Mouse (Mus musculus): Measurements from ENCODE around the gene Gm10260. TPM values are rescaled to one million over a fixed set of nuclear protein-coding genes. Genes with fewer than 3 reads are reported as not detected.

Gm10260 gene
- polyA plus RNA-seq (2012; rRNA removed): 14.2 and 30.0 TPM in 2 replicates

- DNase-seq (ENCODE audit: low spot score): no peak
Measured at GRCm38 (mm10) chr13:97760532-97760931, at the start of gene Gm10260. Gene Gm10260, minus strand, starts transcription at chr13:97760632.

DNA sequence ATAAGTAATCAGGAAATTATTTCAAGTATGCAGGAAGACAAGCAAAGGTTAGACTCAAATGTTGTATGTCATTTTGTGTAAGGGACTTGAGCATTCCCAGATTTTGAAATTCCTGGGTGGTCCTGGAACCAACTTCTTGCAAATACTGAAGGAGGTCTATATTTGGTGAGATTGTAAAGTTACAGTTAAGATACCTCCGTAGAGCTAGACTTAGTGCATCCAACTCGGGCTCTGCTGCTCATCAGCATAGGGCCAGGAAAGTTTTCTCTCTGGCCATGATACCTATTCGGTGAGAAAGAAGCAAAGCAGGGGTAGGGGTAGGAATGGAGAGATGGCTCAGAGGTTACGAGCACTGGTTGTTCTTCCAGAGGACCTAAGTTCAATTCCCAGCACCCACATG, 49.4 kb upstream of the Gm10260 start:
- no peak for DNase-seq (ENCODE audit: low spot score)

DNA sequence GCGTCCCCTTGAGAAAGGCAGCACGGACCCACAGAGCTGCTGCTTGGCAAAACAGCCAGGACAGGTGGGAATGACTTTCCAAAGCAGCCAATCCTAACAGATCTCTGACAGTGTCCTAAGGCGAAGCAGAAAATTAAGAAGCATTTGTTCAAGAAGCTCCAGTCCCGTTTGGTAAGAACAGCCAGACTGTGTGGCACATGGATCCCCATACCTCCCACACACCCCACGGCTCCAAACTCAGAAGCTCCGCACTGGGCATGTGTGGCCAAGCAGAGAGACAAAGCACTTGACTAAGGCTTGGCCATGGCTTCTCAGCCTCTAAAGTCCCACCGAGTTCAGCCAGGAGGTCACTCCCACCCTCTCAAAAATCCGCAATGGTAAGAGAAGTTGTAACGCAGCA, 45.5 kb upstream of the Gm10260 start:
- DNase-seq (ENCODE audit: low spot score): no peak

DNA sequence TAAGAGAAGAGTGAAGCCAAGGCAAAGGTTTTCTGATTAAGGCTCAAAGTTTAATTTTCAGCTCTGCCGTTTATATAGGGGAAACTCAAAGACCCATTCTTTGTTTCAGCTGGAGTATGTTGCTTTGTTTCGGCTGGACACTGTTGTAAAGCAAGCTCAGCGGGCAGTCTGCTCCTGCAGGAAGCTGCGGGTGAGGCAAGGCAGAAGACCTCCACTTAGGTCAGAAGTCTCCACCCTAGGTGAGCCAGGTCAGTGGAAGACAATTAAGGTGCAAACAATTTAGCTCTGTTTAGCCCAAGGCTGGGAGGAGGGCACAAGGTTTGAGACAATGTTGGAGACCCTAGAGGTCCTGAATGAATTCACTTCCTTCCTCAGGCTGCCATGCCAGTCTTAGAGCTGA, 42.0 kb upstream of the Gm10260 start:
- DNase-seq (ENCODE audit: low spot score): no peak

DNA sequence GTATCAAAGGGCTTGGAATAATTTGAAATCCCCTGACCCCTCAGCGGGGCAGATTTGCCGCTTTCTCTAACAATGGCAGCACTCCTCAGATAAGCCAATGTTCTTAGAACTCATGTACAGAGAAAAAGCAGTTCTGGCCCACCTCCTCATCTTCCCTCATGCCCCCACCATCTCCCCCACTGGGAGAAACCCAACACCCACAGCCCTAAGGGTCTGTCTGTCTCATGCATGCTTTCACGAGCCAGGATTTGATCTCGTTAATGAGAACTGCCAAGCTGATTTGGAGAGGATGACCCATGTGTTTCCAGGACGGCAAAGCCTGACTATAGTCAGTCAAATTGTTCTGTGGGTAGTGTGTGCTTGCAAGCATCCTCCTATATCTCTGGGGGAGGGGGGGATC, 37.0 kb upstream of the Gm10260 start:
- no peak for DNase-seq (ENCODE audit: low spot score)

DNA sequence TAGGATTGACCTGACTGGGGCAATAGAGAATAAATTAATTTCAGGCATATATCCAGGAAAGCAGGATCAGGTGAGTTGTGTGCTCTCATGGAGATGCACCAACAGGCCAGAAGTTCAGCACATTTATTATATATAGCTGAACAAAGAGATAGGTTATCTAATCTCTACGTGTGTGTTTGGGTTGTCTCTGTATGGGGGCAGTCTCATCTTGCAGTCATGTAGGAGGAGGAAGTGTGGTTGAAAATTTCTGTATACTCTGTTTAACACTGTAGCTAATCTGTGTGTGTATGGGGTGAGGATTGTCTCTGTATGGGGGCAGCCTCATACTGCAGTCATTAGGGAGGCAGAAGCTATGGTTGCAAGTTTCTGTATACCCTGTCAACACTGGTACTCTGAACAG, 34.3 kb upstream of the Gm10260 start:
- DNase-seq (ENCODE audit: low spot score): no peak

DNA sequence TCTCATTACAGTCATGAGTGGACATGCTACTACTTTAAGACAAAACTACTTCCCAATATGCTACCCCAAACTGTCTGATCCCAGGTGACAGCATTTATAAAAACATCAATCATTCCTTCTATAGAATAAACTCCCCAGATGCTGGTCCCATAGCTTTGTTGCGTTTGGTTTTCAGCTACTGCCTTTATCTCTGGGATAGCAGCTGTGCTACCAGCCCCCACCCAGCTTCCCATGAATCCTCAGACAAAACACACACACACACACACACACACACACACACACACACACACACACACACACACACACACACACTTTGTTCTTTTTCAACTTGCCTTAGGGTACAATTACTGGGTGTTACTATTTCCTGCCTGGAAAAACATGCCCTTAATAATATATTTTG, 33.5 kb upstream of the Gm10260 start:
- no peak for DNase-seq (ENCODE audit: low spot score)

DNA sequence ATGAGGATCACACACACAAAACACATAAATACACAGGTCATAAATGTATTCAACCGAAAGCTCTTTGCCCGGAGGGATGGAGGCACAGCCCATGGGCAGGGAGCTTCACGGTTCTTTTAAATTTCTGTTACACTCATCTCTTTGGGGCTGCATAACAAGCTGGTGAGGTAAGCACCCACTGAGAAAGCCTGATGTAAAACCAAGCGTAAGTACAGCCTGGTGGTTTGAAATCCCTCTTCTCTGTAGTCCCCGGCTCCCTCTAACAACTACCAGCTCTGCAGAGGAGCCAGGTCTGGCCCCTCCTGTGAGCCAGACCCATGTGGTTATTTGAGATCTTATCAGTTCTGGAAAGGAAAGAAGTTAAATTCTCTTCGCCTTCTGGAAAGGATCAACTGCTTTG, 31.2 kb upstream of the Gm10260 start:
- DNase-seq (ENCODE audit: low spot score): no peak

DNA sequence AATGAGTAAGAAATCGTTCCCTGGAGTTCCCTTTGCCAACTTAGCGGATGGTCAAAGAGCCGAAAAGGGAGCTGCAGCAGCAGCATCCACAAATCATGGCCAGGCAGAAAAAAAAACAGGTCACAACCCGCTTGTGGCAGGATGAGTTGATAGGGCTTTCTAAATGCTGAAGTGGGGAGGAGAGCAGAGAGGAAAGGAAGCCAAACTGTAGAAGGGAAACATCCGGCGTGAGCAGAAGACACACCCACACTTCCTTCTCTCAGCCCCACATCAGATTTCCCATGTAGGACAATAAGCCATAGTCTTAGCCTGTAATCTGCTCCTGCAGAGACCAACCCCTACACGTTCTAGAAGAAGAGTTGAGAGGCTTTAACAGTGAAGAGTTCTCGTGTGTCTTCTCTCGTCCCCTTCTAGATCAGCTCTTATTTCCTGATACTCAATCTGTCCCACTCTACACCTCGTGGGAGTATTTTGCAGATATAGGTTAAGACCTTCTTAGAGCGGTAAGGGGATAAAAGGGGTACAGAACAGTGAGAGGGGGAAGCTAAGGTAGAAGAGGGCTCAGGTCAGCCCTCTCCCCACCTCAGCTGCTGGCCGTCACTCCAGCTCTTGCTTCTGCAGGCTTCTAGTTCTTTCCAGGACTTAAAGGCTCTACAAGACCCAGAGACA, 29.5 kb upstream of the Gm10260 start:
- DNase-seq (ENCODE audit: low spot score): no peak

DNA sequence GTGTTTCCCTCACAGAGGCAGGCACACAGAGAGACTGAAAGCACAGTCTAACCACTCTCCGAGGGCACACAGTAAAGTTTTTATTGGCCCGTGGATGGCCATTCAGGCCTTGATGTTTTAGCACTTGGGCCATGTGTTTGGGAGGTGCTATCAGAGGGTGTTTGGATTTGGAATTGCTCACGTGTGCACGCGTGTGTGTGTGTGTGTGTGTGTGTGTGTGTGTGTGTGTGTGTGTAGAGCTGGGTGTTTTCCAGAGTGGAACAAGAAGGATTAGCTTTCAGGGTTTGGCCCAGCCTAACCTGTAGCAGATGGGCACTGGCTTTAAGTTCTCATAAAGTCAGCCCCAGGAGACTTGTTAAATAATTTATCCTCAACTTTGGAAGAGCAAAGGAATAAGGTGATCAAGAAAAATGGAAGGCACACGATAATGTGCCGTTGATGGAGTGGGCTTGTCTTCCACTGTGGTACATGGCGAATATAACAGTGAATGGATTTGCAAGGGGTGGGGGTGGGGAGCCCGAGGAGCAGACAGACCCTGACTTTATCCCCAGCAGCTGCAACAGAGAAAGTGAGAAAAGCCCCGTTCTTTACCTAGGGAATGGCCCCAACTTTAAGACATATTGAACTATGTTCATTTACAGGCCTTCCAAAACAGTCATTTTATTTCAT, 24.9 kb upstream of the Gm10260 start:
- DNase-seq (ENCODE audit: low spot score): no peak

DNA sequence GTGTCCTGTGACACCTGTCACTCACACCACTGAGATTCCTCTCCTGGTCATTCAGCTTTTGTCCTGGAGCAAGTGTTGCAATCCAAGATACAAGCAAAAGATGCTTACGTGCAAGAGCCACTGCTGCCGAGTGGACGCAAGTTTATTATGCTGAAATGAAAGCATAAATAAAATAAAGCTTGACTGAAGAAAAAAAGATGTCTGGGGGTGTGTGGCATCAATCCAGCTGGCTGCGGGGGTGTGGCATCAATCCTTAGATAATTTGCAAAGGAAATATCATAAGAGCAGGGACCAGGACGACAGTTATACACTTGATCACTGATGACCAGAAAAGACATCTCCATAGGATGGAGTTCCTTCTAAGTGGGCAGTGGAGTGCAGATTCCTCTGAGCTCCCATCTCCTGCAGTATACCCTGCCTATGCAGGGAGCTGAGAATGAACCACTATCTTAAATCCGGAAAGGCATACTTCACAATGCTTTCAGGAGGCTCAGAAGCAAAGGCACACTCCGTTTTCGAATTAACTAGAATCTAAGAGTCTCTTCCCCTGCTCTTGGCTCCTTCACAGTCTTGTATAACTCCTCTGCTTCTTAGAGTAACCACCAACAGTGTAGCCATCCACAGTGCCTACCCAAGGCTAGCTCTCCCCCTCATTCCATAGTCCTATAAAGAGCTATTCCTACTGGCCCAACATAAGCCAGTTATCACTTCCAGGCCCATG, 23.2 kb upstream of the Gm10260 start:
- DNase-seq (ENCODE audit: low spot score): no peak

GRCm38 (mm10) chr13:97782063-97782462, 21.6 kb upstream of the Gm10260 start:
- DNase-seq (ENCODE audit: low spot score): no peak

DNA sequence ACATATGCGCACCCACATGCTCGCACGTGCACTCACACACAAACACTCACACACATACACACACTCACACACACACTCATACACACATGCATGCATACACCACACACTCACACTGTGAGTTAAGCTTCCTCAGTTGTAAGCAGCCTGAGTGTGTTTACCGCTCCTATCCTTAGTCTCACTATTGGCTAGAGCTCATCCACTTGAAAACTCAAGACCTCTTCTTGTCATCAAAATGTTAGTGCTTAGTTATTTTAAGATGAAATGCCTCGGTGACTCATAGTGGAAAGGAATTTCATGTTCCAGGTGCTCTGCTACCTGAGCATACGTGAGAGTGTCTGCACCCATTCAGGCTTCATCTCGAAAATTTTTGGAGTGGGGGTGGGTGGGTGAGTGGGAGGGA, 21.2 kb upstream of the Gm10260 start:
- no peak for DNase-seq (ENCODE audit: low spot score)

- no peak for DNase-seq (ENCODE audit: low spot score)
Measured at GRCm38 (mm10) chr13:97780556-97780955, 20.1 kb upstream of the Gm10260 start.

DNA sequence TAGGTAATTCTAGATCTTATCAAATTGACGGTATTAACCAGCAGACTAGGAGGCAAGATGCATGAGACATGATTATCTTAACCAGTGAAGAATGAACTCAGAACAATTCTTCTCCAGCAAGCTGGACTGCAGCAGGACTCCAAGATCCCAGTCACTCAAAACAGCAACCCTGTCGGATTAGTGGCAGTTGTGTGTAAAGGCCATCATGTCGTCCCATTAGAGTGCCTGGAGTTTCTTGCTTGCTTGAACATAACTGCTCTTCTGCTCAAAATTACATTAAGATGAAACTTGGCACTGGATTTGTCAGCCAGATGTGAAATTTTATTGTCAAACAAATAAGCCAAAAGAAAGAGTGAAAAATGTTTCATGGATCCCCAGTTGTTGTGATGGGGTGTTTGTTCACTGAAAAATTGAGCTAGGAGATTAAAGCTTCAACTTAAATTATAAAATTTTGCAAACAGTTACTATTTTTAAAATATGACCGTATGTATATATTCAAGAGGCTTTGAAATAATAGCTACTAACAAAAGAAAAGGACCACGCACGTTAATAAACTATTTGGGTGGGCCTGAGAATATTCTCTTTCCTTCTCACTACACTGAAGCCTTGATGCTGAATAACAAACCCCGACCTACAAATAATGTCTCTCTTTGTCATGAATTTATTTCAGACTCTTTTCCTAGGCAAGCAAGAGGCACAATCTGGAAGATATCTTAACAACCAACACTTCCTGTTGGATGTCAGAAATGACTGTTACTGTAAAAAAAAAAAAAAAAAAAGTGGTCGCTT, 19.4 kb upstream of the Gm10260 start:
- DNase-seq (ENCODE audit: low spot score): no peak

DNA sequence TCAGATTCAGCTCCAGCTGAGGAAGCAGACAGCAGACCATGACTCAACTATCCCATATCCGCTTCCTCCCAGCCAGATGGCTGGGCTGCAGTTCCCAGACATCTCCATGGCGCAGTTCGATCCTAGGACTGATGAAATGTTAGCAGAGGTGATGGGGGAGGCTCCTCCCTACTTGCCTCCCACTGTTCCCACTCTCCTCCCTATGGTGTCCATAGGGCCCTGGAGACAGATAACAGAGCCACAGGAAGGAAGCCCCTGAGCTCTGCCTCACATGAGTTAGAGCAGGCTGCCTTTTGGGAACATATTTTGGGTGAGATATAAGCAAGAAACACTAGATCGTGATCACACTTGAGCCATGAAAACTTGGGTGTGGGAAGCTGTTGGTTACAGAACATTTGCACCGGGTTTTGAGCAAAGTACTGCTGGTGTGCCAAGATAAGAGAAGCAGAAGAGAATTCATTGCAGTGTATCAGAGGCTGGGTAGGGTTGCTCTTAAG, 18.3 kb upstream of the Gm10260 start:
- DNase-seq (ENCODE audit: low spot score): no peak

DNA sequence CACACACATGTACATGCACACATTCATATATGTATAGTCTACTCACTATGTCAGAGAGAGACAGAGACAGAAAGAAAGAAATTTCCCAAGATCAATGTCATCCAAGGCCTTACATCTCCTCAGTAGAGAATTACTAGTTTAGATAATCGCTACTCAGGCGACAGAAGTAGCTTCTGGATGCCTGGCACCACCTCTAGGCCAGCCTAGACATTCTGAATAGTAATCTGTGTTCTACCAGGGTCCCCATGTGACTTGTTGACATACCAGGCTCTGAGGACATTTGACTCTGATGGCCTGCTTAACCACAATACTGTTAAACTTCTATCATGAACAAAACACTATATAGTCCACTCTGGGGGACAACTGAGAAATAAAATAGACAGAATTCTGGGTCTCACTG, 17.2 kb upstream of the Gm10260 start:
- DNase-seq (ENCODE audit: low spot score): no peak

DNA sequence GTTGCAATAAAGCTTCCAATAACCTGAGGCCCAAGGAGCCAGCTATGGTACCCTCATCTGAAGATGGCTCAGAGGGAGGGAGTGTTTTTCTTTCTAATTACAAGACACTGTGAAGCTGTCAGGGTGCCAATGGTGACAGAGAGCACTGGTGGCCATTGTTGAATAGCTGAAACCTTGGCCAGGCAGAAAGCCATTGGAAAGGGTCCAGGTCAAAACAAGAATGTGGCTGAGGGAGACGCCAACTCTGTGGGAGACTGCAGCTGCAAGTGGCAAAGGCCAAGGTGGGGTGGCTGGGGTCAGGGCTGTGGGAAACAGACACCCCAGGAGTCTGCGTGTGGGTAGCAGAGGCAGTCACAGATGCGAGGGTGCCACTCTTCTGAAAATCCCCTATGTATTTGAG, 16.3 kb upstream of the Gm10260 start:
- no peak for DNase-seq (ENCODE audit: low spot score)

- DNase-seq (ENCODE audit: low spot score): no peak
Measured at GRCm38 (mm10) chr13:97775907-97776306, 15.5 kb upstream of the Gm10260 start.

- DNase-seq (ENCODE audit: low spot score): no peak
Measured at GRCm38 (mm10) chr13:97774740-97775425, 14.5 kb upstream of the Gm10260 start.

DNA sequence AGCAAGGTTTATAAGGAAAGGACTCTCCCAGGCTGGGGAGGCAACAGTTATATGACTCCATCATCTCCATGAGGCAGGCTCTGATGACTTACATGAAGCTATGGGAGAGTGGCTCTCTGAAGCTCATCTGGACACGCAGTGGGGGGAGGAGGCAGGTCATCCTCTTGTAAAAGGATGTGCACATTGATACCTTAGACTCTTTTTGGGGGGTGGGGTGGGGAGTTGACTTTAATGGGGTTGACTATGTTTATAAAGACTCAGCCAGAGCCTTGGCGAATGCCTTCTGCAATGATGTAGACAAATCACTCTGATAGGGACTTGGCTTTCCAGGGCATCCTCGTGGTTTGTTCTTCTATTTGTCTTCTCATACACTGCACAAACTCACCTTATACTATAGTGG, 8.8 kb upstream of the Gm10260 start:
- DNase-seq (ENCODE audit: low spot score): no peak

DNA sequence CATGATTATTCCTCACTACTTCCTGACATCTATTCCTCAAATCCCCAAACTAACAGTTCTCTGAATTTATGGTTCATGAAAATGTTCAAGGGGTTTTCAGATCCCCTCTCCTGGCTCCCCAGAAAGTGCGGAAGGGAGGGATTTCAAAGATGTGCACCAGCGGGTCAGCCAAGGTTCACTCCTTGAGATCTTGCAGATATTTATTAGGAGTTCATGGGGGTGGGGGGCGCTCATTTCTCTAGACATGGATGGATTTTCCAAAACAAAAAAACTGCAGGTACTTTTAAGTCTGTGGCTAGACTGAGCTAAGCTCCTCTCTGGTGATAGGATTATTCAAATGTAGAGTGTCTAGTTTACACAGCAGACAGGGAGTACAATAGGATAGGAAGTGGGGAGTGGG, 8.4 kb upstream of the Gm10260 start:
- no peak for DNase-seq (ENCODE audit: low spot score)
